Mouse (Mus musculus) layer of hippocampus, postnatal 25 days (tissue): ENCODE measurements at regions not wholly inside any gene's neighbourhood (a gene's known extent, or its start where the extent isn't known, plus 50 kb on each side); places are given as distances from the start of the nearest gene placed in this dataset.

Experiments
- DNase-seq, 2 experiments: peaks; one replicate each; pipeline ENCODE4 v3.0.0; 2022; ENCODE audit warnings: mixed read lengths in 2 of 2, low spot score in 1 of 2; ENCODE audit errors: extremely low spot score in 1 of 2

DNA sequence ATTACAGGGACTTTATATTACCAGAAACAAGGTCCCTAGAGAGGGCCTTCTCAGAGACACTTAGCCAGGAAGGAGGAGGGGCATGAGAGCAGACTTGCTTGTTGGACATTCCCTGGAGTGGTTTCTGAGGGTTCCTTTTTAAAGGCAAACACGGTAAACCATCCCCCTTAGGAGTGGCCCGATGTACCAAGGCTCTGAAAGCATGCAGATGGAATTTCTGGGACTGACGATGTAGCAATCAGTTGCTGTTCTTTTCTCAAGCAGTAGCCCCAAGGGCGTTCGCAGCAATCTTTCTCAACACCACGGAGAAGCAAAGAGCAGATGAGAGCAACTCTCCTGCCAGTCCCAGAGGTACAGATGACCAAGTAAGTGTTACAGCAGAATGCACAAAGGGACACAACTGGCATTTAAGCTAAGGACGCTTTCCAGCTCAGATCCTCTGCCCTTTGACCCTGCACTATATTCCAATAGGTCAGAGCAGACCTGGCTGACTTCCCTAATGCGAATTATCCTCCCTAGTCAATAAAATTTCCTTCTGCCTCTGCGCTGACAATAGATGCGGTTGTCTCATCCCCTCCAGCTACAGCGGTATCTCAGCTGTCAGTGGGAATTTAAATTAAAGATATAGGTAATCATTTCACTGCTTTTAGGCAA lies 295.7 kb upstream of the Slc24a5 start:
- DNase-seq: no peak

DNA sequence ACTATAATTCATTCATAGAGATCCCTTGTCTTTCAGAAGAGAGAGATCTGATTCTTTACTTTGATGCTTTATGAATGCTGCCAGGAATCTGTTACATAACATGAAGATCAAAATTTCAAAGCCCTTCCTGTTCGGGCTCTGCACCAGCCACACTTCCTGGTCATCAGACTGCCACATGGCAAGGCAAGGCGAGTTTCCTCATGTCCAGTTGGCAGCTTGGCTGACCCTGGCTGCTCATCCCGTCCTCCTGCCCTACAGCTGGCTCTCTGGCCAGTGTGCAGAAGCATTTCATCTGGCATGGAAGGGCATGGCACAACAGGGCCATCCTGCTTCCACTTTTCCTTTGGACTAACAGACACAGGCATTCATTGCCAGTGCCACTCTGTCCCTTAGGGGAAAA lies 292.2 kb upstream of the Slc24a5 start:
- no peak for DNase-seq

DNA sequence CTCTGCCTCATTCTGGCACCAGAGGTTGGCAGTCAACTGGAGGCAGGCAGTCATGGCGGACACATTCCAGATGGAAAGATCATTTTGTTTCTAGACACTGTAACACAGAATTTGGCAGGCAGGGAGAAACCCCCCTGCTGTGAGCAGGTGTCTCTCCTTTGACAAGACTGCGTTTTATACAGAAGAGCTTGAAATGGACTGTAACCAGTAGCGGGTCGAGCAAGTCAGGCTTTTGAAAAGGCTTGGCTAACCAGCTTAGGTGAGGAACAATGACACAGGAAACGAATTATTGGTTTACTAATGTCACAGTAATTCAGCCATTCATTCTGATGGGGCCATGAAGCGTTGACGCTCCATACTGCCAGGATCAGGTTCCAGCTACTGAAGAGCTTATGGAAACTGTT lies 275.3 kb upstream of the Slc24a5 start:
- no peak for DNase-seq

DNA sequence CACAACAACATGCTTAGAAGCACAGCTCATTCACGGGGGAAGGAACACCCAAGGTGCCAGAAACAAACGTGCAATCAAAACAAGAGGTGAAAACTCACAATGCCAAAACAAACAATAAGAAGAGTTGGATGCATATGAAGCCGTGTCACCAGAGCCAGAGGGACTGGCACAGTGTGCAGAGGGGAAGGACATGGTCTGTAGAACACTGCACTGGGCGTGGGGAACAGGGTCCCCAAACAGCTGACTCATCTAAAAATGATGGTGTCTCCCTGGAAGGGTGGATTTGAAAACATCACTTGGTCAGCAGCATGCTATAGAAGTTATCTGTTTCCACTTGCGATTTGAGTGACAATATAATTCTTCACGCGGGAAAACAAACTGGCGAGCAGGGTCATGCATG lies 256.2 kb upstream of the Slc24a5 start:
- no peak for DNase-seq

DNA sequence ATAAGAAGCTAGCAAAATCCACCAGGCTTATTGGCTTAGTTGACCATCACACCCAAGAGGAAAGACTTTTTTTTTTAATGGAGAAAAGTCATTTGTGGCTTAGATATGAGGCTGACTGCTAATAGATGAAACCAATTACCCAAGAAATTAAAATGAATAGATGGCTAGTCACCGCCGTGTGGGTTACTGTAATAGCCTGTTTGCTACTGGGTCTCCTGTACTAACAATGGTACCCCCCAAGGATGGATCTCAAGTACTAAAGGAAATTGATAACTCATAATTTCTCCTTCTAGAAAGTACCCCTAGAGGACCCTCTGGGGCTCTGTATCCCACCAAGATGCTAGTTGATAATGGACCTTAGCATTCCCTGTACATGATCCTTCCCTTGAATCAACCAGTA lies 251.1 kb upstream of the Slc24a5 start:
- DNase-seq: no peak

DNA sequence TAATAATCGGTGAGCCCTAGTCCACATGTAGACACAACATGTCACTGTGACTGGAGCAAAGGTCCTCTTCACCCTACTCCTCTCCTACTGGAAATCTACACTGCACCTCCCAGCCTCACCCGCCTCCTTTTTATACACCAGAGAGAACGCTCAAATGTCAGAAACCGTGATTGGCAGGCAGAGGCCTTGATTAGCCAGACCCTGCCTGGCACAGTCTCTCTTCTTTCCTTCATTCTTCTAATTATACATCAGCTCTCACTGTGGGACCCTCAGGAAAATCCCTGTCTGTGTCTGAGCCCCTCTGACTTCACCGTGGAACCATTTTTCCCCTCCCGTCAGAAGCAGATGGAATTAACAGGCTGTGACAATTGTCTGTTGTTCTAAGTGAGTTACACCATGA lies 248.1 kb upstream of the Slc24a5 start:
- no peak for DNase-seq

DNA sequence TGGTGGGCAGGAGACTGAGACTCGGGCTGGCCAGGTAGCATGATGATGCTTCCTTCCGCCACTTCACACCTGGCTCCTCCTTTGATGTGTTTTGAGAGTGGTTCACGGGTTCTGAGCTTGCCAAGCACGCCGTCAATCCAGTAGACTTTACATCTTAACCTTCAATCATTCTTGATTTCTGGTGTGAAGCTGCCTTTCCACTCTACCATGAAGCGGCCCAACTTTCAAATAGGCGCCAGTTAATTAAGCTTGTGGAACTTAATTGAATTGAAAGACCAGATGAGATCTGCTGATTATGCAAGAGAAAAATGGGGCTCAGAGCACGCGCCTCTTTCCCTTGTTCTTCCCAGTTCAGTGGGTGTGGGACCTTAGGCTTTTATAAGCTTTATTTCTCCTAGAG lies 247.1 kb upstream of the Slc24a5 start:
- no peak for DNase-seq

DNA sequence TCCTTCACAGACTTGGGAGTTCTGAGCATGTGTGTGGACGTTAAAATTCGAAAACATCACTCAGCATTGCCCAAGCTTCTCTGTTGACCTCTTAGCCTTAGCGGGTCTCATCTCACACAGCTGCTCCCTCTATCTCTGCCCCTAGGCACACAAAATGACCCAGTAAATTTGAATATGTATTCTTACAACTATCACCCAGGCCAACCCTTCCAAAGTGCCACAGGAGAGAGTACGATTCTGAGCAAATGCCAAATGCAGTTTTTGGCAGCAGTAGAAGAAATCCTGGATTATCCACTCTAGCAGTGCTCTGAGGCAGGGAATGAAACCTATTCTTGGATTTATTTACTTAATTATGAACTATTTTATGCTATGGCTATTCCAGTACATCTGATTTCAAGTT lies 246.6 kb upstream of the Slc24a5 start:
- no peak for DNase-seq

DNA sequence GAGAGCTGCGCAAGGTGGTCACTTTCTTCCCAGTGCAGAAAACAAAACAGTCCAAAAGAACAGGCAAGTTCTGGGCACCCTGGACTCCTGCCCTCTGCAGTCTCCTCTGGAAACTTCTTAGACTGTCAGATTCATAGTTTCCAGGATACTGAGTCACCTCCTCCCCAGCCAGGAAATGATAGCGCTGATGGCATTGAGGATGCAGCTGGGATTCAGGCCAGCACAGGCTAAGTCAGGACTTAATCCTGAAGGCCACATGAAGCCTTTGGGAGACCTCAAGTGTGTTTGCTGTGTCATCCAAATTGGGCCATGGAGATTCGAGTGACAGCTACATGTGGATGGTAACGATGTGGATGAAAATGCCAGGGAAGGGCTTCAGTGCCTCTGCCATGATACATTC lies 219.1 kb upstream of the Slc24a5 start:
- no peak for DNase-seq

DNA sequence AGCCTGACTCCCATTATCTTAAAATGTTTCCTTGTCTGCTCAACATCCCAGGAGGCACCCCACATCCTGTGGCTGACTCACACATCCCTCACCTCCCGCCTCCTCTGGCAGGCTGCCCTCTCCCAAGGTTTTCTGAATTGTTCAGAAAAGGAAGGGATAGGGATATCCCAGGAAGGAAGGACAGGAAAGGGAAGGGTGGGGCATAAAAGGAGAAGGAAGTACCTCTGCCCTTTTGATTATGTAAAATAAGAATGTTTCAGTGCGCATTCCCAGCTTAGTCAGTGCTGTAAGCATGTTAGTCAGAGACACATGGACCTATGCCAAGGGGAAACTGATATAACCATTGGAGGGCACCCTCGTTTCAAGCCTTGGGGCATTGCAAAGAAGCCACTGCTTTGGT lies 209.4 kb upstream of the Slc24a5 start:
- no peak for DNase-seq

DNA sequence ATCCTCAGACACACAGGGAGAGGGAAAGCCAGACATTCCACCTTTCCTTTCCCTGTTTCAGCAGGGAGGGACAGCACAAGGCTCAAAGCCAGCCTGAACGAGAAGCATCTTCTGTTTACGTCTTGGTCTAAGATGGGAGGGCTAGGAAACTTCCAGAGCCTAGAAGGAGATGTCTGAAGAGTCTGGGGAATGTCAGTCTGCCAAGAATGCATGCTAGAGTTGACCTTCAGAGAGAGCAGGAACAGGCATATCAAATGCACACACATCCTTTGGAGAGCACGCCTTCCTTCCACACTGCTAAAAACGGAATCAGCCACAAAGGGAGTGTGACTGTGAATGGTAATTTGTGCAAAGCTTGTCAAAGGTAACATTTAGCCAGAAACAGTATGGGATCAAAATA lies 179.7 kb upstream of the Slc24a5 start:
- no peak for DNase-seq

DNA sequence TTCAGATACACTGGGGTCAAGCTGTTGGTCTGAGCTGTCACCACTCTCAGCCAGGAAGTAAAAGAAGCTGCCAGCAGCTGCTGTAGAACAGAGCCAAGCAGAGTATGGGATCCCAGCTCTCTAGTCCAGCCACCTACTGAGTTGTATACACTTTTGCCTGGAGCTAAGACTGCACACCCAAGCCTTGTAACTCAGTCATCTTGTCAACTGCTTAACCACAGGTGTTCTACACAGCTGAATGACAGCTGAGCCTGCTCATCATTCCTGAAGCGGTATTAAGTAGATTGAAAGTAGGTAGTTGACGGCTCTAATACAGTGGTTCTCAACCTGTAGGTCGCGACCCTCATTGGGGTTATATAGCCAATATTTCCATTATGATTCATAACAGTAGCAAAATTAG lies 172.9 kb upstream of the Slc24a5 start:
- DNase-seq: no peak

DNA sequence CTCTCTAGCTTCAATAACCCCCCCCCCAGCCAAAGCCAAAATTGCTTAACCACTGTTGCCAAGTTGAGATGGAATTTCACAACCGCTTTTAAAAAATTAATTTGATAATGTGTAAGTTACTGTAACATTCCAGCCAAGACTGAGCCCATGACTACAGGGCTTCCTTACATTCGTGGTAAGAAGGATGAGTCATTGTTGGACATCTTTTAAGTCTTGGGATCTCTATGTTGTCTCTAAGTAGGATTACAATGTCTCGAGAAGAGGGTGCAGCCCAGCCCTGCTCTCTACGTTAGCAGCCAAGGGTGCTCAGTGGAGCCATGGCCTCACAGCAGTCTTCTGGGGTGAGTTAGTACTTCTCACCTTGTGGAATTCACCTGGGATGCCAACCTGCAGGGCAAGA lies 164.4 kb upstream of the Slc24a5 start:
- DNase-seq: no peak

DNA sequence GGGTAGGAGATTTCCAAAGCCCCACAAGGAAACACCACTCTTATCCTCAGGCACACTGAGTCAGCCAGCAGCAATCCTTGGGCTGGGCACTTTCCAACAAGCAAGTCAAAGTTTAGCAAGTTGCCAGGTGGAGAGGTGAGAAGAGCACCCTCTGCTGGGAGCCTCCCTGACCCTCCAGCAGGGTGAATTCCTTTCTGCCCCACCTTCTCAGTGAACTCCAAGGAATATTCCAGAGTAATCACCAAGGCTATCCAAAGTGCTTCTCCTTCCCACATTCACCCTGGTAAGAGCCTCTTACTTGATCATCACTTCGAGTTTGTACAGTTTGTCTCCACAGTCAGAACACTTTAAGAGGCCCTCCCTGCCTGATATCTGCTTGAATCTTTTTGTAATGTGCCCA lies 162.8 kb upstream of the Slc24a5 start:
- DNase-seq: no peak

DNA sequence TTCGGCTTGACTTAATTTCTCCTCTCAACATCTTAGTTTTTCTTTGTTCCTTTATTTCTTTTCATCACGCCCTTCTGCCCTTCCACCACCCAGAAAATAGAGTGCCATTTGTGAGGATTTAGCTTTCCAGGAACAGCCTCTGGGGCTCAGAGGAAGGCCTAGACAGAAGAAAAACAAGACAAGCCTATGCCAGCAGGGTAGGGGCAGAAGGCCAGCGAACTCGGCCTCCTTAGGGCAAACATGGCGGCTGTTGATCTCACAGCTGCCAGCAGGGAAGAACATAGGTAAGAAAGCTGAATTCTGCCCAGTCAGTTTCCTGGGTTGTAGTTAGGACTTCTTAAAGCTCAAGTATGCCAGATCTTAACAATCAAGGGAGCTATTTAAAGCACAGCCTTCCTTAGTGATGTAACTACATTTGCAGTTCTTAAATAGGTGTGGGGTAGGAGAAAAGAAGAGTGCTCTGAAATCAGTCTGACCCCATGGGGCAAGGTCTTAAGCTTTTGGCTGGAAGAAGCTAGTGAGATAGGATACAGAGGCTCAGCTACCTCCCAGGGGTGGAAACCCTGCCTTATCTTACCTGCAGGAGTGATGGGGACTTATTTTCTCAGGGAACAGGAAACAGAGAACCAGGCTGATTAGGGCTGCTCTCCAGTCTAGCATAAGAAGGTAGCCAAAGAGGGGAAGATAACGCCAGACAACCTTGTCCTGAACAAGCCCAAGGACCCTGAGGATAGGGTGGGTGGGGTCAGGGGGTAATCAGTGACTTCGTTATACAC lies 148.8 kb upstream of the Slc24a5 start:
- DNase-seq: no peak

DNA sequence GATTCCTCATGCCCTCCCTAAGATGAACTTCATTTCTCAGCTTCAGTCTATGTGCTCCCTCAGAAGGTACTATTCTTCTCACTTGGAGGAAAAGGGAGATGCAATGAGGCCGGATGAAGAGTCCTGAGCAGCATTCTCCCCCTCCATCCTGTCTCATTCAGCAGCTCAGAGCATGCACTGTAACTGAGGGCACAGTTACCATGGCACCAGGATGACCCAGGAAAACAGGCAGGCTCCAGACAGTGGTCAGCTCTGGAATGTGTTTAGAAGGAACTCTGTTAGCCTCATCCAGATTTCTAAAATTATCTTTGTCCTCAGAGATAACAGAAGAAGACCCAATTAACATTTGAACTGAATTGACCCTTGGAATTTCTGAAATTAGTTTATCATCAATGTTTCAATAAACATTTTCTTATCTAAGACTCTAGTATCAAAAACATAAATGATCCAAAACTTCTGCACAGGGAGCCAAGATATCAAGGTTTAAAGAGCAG lies 148.1 kb upstream of the Slc24a5 start:
- no peak for DNase-seq

DNA sequence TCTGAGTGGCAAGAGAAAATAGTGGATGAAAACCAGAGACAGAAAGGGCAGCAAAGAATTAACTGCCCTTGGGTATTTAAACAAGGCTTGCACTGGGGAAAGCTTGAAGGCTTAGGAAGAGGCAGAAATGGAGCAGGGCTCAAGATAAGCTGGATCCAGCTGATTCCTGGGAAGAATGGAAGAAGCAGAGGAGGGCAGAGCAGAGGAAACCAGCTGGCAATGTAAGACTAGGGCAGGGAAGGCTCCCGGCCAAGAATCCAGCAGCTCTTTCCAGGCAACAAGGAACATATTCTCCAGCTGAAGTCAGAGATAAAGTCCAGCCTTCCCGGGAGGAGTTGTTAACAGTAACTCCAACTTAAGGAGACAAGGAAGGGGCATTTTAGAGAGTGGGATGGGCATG lies 147.7 kb upstream of the Slc24a5 start:
- no peak for DNase-seq

DNA sequence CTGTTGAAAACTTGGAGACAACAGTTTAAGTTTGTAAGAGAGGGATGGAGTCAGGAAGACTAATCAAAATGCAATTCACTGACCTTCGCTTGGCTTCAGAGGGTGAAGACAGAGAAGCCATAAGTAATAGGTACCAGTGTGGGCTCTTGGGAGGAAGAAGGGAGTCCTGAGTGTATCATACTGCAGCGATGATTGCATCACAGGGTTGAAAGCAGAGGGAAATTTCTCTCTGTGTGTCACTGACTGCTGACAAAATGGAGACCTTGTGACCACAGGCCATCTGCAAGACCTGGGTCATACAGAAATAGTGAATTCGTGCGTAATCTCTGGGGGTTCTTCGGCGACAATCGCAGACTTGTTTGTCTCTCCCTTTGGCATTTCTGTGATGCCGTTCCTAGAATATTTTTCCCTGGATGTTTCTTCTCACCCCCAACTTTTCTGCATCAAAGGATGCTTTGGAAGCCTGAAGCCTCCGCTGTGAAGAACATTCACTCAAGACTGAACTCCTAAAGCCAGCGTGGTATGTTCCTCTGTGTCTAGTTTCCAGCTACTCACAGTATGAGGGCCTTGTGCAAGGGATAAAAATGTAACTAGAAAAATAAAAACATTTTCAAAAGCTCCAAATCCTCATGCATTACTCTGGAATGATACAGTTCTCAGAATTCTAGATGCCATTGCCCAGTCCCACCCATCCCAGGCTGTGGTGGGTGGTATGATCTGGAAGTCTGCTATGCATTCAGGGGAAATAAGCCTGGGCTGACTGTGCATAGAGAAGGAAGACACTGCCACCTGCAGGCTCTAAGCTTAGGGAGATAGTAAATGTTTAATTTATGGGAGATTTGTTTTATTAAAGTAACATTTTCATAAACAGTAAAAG lies 139.8 kb upstream of the Slc24a5 start:
- peak; percentile 33 to 73 for DNase-seq

DNA sequence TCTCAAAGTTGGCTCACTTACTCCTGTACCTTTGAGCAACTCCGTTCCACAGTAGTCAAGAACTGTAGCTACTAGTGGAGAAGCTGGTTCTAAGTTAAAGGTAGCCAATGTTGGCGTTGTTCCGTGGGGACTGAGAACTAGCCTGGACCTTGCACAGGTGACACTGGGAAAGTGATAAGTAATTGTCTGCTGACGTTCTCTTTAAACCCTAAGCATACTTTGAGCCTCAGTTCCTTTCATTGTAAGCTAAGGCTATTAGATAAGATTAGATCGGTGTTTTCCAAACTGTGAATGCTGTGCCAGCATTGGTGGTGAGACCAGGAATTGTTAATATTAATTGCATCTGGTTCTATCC lies 139.2 kb upstream of the Slc24a5 start:
- no peak for DNase-seq

DNA sequence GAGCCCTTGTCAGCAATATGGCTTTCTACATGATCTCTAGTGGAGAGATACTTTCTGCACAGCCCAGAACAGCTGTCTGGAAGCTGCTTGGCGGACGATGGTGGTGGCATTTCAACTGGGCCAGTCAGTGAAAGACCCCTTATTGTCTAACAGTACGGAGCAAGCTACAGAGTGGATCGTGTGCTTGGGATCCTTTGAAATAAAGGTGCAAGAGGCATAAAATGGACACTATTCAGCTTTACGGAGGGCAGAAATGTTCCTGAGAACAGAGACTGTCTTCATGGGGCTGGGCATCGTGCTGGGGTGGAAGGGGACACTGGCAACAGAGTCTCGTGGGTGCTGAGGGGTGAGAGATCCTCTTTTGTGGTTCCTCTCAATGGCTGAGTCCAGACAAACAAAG lies 137.2 kb upstream of the Slc24a5 start:
- no peak for DNase-seq

DNA sequence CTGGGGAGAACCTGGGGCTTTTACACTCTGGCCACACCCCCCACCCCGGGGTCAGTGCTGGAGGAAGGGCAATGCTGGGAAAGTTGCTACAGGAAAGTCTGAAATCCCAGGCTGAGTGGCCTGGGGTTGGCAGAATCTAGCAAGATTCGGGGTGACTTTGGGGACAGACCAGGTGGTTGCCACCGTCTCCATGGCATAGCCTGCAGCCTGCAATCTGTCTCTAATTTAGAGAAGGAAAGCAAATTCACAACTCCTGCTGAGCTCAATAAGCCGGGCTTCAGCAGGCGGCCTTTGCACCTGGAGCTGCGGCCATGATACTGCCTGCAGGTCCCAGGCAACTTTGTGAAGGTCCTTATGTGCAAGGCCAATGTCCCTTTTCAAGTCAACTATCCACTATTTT lies 135.4 kb upstream of the Slc24a5 start:
- no peak for DNase-seq
